Mouse (Mus musculus) stomach, embryonic 14.5 days (tissue): ENCODE data around the gene Tnfrsf26. TPM values are rescaled to one million over a fixed set of nuclear protein-coding genes. Genes with fewer than 3 reads are reported as not detected.
A peak's percentile ranks its signal among the peaks of the same experiment; 100 is the strongest.

Experiments
- ATAC-seq: fragments of 200-750 bp; cut with Nextera tagmentation; 2 replicates; pipeline ENCODE4 v1.8.0; 2017; ENCODE audit warnings: low read depth, moderate TSS enrichment; ENCODE audit not compliant: insufficient number of reproducible peaks, insufficient read depth, low FRiP score
- H3K27ac ChIP-seq: fragments of 300-500 bp; sonication (generic); 2 replicates; pipeline ENCODE4 v1.5.1; 2014; ENCODE audit warnings: mild to moderate bottlenecking, low read length, moderate library complexity, mixed read lengths
- H3K27me3 ChIP-seq: fragments of 300-500 bp; sonication (generic); 2 replicates; pipeline ENCODE4 v1.6.1; 2014; ENCODE audit warnings: low read length, control low read depth, mixed read lengths; ENCODE audit not compliant: control insufficient read depth, insufficient read depth
- H3K36me3 ChIP-seq: fragments of 300-500 bp; sonication (generic); 2 replicates; pipeline ENCODE4 v1.6.1; 2014; ENCODE audit warnings: mild to moderate bottlenecking, control low read depth, low read length, moderate library complexity, mixed read lengths; ENCODE audit not compliant: control insufficient read depth, insufficient read depth
- H3K4me1 ChIP-seq: fragments of 300-500 bp; sonication (generic); 2 replicates; pipeline ENCODE4 v1.6.1; 2014; ENCODE audit warnings: low read length, control low read depth, mixed read lengths; ENCODE audit not compliant: control insufficient read depth, insufficient read depth
- H3K4me2 ChIP-seq: fragments of 300-500 bp; sonication (generic); replicated peaks from 2 replicates; pipeline ENCODE4 v1.6.1; 2014; ENCODE audit warnings: low read depth, low read length, control low read depth
- H3K4me3 ChIP-seq: fragments of 300-500 bp; sonication (generic); 2 replicates; pipeline ENCODE4 v1.5.1; 2014; ENCODE audit warnings: low read depth, low read length, control low read depth
- H3K9ac ChIP-seq: fragments of 300-500 bp; sonication (generic); replicated peaks from 2 replicates; pipeline ENCODE4 v1.6.1; 2014; ENCODE audit warnings: low read depth, mild to moderate bottlenecking, control low read depth, low read length, moderate library complexity, mixed read lengths
- H3K9me3 ChIP-seq: fragments of 300-500 bp; sonication (generic); 2 replicates; pipeline ENCODE4 v1.6.1; 2016; ENCODE audit warnings: low read depth, low read length, control low read depth; ENCODE audit not compliant: control insufficient read depth
- WGBS: fragments of 180-500 bp; shearing (Covaris S2); extraction: QIAGEN DNeasy Blood & Tissue Kit; methylation state at CpG from one replicate; pipeline ENCODE4 v1.1.7; 2014; 5-methylcytosine and 5-hydroxymethylcytosine counted together
- polyA plus RNA-seq: library from polyadenylated mRNA; unstranded; fragments of >200 nt; fragmentation: Nextera tagmentation; extraction: Ambion mirVana; gene quantifications from 2 replicates; pipeline ENCODE4 v1.2.1, GENCODE M21; 2014

Tnfrsf26 gene
- polyA plus RNA-seq, 1 experiment from 2014 or later, result 0.17 TPM

GRCm38 (mm10) chr7:143612215-143612614, 16.3 kb downstream of the Tnfrsf26 start:
- WGBS, result 58% methylated on average over 3 of the region's 3 CpGs
- H3K4me3 ChIP-seq, result no peak overlapping the region
- no peaks in the 10 kb centered on the region for H3K27me3 ChIP-seq
- no peak overlapping the region for H3K9ac ChIP-seq
- 0 out of 2 replicates have a peak, but pooled peaks cover 2% of the 10 kb centered on the region for H3K4me1 ChIP-seq
- no peak overlapping the region for H3K4me2 ChIP-seq
- no peaks in the 10 kb centered on the region for H3K36me3 ChIP-seq
- H3K9me3 ChIP-seq, result no peaks in the 10 kb centered on the region
- H3K27ac ChIP-seq, result no peak overlapping the region
- no peak for ATAC-seq

- WGBS, result 85% methylated on average over 3 of the region's 3 CpGs
- Histone ChIP-seq H3K36me3 (no peaks in the 10 kb centered on the region), H3K4me3 (no peak overlapping the region), H3K9ac (no peak overlapping the region), H3K27ac (no peak overlapping the region), H3K9me3 (no peaks in the 10 kb centered on the region), H3K4me2 (no peak overlapping the region), H3K4me1 (no peaks in the 10 kb centered on the region), H3K27me3 (no peaks in the 10 kb centered on the region)
- no peak for ATAC-seq
These were observed 23.2 kb downstream of the Tnfrsf26 start for GRCm38 (mm10) chr7:143605321-143605720.

GRCm38 (mm10) chr7:143604889-143605288, 23.6 kb downstream of the Tnfrsf26 start:
- Histone ChIP-seq H3K9ac (no peak overlapping the region), H3K9me3 (no peaks in the 10 kb centered on the region), H3K4me1 (no peaks in the 10 kb centered on the region), H3K4me3 (no peak overlapping the region), H3K27ac (no peak overlapping the region), H3K36me3 (no peaks in the 10 kb centered on the region), H3K27me3 (no peaks in the 10 kb centered on the region), H3K4me2 (no peak overlapping the region)
- no peak for ATAC-seq
- 77% methylated on average over 2 of the region's 2 CpGs for WGBS

GRCm38 (mm10) chr7:143601705-143602104, 26.8 kb downstream of the Tnfrsf26 start:
- no peak overlapping the region for H3K4me3 ChIP-seq
- no peak overlapping the region for H3K27ac ChIP-seq
- WGBS, result 79% methylated on average over 2 of the region's 2 CpGs
- H3K36me3 ChIP-seq, result no peaks in the 10 kb centered on the region
- H3K4me2 ChIP-seq, result no peak overlapping the region
- no peaks in the 10 kb centered on the region for H3K9me3 ChIP-seq
- no peak overlapping the region for H3K9ac ChIP-seq
- H3K27me3 ChIP-seq, result no peaks in the 10 kb centered on the region
- peaks cover 9% of the 10 kb centered on the region for H3K4me1 ChIP-seq
- no peak for ATAC-seq

- H3K9ac ChIP-seq, result no peak overlapping the region
These were observed 28.2 kb downstream of the Tnfrsf26 start for GRCm38 (mm10) chr7:143600231-143600740.

GRCm38 (mm10) chr7:143599428-143600230, 28.9 kb downstream of the Tnfrsf26 start, which contains the start of gene Cars:
Gene Cars, minus strand, starts transcription at chr7:143600090.
- H3K27me3 ChIP-seq, result no peaks in the 10 kb centered on the region
- peak within 1 kb of the TSS; percentile 91 for H3K4me2 ChIP-seq
- peaks cover 9% of the 10 kb centered on the region for H3K4me1 ChIP-seq
- H3K4me3 ChIP-seq, result peak within 1 kb of the TSS; percentile 86
- H3K27ac ChIP-seq, result 0 out of 2 replicates have a peak within 1 kb of the TSS, but pooled peaks have one; percentile 21
- no peaks in the 10 kb centered on the region for H3K9me3 ChIP-seq
- peak; percentile 98 for ATAC-seq
- no peaks in the 10 kb centered on the region; the same call in 1 of the 2 replicates for H3K36me3 ChIP-seq
- H3K9ac ChIP-seq, result peak within 1 kb of the TSS; percentile 91
- WGBS, result 1% methylated on average over 35 of the region's 35 CpGs

More at GRCm38 (mm10) chr7:143600231-143600740, 28.2 kb downstream of the Tnfrsf26 start:
- Histone ChIP-seq H3K27me3 (no peaks in the 10 kb centered on the region), H3K4me3 (peak overlapping the region; percentile 86), H3K4me2 (peak overlapping the region; percentile 91), H3K9me3 (no peaks in the 10 kb centered on the region), H3K4me1 (peaks cover 9% of the 10 kb centered on the region), H3K27ac (no peak overlapping the region), H3K36me3 (no peaks in the 10 kb centered on the region; the same call in 1 of the 2 replicates)
- WGBS, result 7% methylated on average over 15 of the region's 15 CpGs
- ATAC-seq, result no peak

GRCm38 (mm10) chr7:143594865-143595264, 33.7 kb downstream of the Tnfrsf26 start:
- Histone ChIP-seq H3K4me3 (no peak overlapping the region), H3K9ac (no peak overlapping the region)
- WGBS, result 72% methylated on average over 5 of the region's 5 CpGs

GRCm38 (mm10) chr7:143592255-143592654, 36.3 kb downstream of the Tnfrsf26 start:
- 78% methylated on average over 10 of the region's 10 CpGs for WGBS
- ATAC-seq, result no peak
- Histone ChIP-seq H3K9me3 (no peaks in the 10 kb centered on the region), H3K27ac (no peak overlapping the region), H3K4me3 (no peak overlapping the region), H3K27me3 (no peaks in the 10 kb centered on the region), H3K36me3 (peaks cover 6% of the 10 kb centered on the region), H3K4me2 (no peak overlapping the region), H3K9ac (no peak overlapping the region), H3K4me1 (no peaks in the 10 kb centered on the region)

More at GRCm38 (mm10) chr7:143594865-143595264, 33.7 kb downstream of the Tnfrsf26 start:
- peaks cover 9% of the 10 kb centered on the region for H3K4me1 ChIP-seq
- no peak overlapping the region for H3K4me2 ChIP-seq
- no peak overlapping the region for H3K27ac ChIP-seq
- H3K27me3 ChIP-seq, result no peaks in the 10 kb centered on the region
- no peaks in the 10 kb centered on the region; the same call in 1 of the 2 replicates for H3K36me3 ChIP-seq
- H3K9me3 ChIP-seq, result no peaks in the 10 kb centered on the region
- no peak for ATAC-seq
